Mouse (Mus musculus) frontal cortex, postnatal 36 days (tissue): ENCODE results near the gene Dock2.
A peak's percentile ranks its signal among the peaks of the same experiment; 100 is the strongest.

Source experiments
- DNase-seq, 2 experiments: peaks; one replicate each; pipeline ENCODE4 v3.0.0; 2022; ENCODE audit warnings: low spot score in 2 of 2

The Dock2 gene

GRCm38 (mm10) chr11:34349453-34350056 lies 434.1 kb downstream of the Dock2 start:
- DNase-seq, result no peak

GRCm38 (mm10) chr11:34348287-34348918 lies 435.3 kb downstream of the Dock2 start:
- peak; percentile 48 to 68 for DNase-seq

GRCm38 (mm10) chr11:34344310-34344709 lies 439.4 kb downstream of the Dock2 start:
- no peak for DNase-seq

- DNase-seq, result no peak
Measured at GRCm38 (mm10) chr11:34343742-34344307, 439.9 kb downstream of the Dock2 start.

- DNase-seq, result no peak
Measured at GRCm38 (mm10) chr11:34339693-34340092, 444.0 kb downstream of the Dock2 start.

GRCm38 (mm10) chr11:34337907-34338306 lies 445.8 kb downstream of the Dock2 start:
- DNase-seq, result no peak

- no peak for DNase-seq
Measured at GRCm38 (mm10) chr11:34332344-34333031, 451.2 kb downstream of the Dock2 start.

- DNase-seq, result no peak
Measured at GRCm38 (mm10) chr11:34323664-34324063, 460.0 kb downstream of the Dock2 start.

GRCm38 (mm10) chr11:34319282-34319681 lies 464.4 kb downstream of the Dock2 start:
- DNase-seq, result no peak

GRCm38 (mm10) chr11:34317001-34317400 lies 466.7 kb downstream of the Dock2 start:
- peak; percentile 25 to 38 for DNase-seq

- no peak for DNase-seq
Measured at GRCm38 (mm10) chr11:34316176-34316575, 467.5 kb downstream of the Dock2 start.

GRCm38 (mm10) chr11:34315383-34315782 lies 468.3 kb downstream of the Dock2 start:
- no peak for DNase-seq

GRCm38 (mm10) chr11:34314534-34315379 lies 468.9 kb downstream of the Dock2 start, which contains the start of gene Fam196b:
Fam196b (plus strand) TSS chr11:34314822.
- DNase-seq, result peak in 1 of 2 experiments; percentile 55

- DNase-seq, result no peak
Measured at GRCm38 (mm10) chr11:34312208-34312607, 471.5 kb downstream of the Dock2 start.

- no peak for DNase-seq
Measured at GRCm38 (mm10) chr11:34311717-34312116, 472.0 kb downstream of the Dock2 start.

- DNase-seq, result no peak
Measured at GRCm38 (mm10) chr11:34309360-34309759, 474.3 kb downstream of the Dock2 start.

- no peak for DNase-seq
Measured at GRCm38 (mm10) chr11:34308731-34309130, 475.0 kb downstream of the Dock2 start.

- no peak for DNase-seq
Measured at GRCm38 (mm10) chr11:34306231-34306630, 477.5 kb downstream of the Dock2 start.

- DNase-seq, result no peak
Measured at GRCm38 (mm10) chr11:34300064-34300463, 483.6 kb downstream of the Dock2 start.

- DNase-seq, result no peak
Measured at GRCm38 (mm10) chr11:34299550-34299949, 484.1 kb downstream of the Dock2 start.

GRCm38 (mm10) chr11:34297698-34298378 lies 485.9 kb downstream of the Dock2 start:
- no peak for DNase-seq
